Mouse (Mus musculus): ENCODE results near the gene Fam19a3.
"Not testable (repeated sequence)": the region's sequence is repeated elsewhere in the genome, so short reads cannot be mapped to it uniquely, and the experiment has no call there.

Gene Fam19a3

GRCm38 (mm10) chr3:104791671-104792070, 10.0 kb upstream of the Fam19a3 start:
- no peak for DNase-seq

- DNase-seq, result no peak
Measured at GRCm38 (mm10) chr3:104791017-104791416, 9.4 kb upstream of the Fam19a3 start.

GRCm38 (mm10) chr3:104790401-104790937, 8.8 kb upstream of the Fam19a3 start:
- DNase-seq, result peak; percentile 67 to 68

GRCm38 (mm10) chr3:104789822-104790221, 8.2 kb upstream of the Fam19a3 start:
- DNase-seq, result peak; percentile 70 to 77

- no peak for DNase-seq
Measured at GRCm38 (mm10) chr3:104789312-104789605, 7.6 kb upstream of the Fam19a3 start.

- DNase-seq, result peak; percentile 87 to 92
Measured at GRCm38 (mm10) chr3:104788561-104789311, 7.1 kb upstream of the Fam19a3 start.

- no peak for DNase-seq
Measured at GRCm38 (mm10) chr3:104788075-104788474, 6.4 kb upstream of the Fam19a3 start, which contains the start of gene Rhoc. Gene Rhoc, plus strand, starts transcription at chr3:104788375.

GRCm38 (mm10) chr3:104785284-104785683, 3.6 kb upstream of the Fam19a3 start:
- DNase-seq, result no peak

- peak; percentile 14 to 23 for DNase-seq
Measured at GRCm38 (mm10) chr3:104783971-104784500, 2.4 kb upstream of the Fam19a3 start.

GRCm38 (mm10) chr3:104782061-104782681, 531 bp upstream of the Fam19a3 start:
- peak; percentile 82 to 88 for DNase-seq

GRCm38 (mm10) chr3:104780561-104781420, 849 bp downstream of the Fam19a3 start, which contains the start of gene Ppm1j:
Gene Ppm1j, plus strand, starts transcription at chr3:104781056.
- peak; percentile 85 to 92 for DNase-seq

GRCm38 (mm10) chr3:104779949-104780348, 1.7 kb downstream of the Fam19a3 start:
- DNase-seq, result peak; percentile 28 to 76

GRCm38 (mm10) chr3:104777342-104777741, 4.3 kb downstream of the Fam19a3 start:
- peak in 1 of 2 experiments; percentile 53 for DNase-seq

GRCm38 (mm10) chr3:104773301-104773700, 8.3 kb downstream of the Fam19a3 start:
- no peak for DNase-seq

- no peak for DNase-seq
Measured at GRCm38 (mm10) chr3:104771460-104771859, 10.2 kb downstream of the Fam19a3 start.

GRCm38 (mm10) chr3:104770918-104771317, 10.7 kb downstream of the Fam19a3 start:
- DNase-seq, result no peak

GRCm38 (mm10) chr3:104770035-104770434, 11.6 kb downstream of the Fam19a3 start:
- peak; percentile 36 to 80 for DNase-seq

- DNase-seq, result no peak
Measured at GRCm38 (mm10) chr3:104769135-104769534, 12.5 kb downstream of the Fam19a3 start.

- no peak for DNase-seq
Measured at GRCm38 (mm10) chr3:104767716-104768115, 13.9 kb downstream of the Fam19a3 start.

GRCm38 (mm10) chr3:104767141-104767540, 14.5 kb downstream of the Fam19a3 start:
- no peak for DNase-seq

GRCm38 (mm10) chr3:104765021-104765420, 16.6 kb downstream of the Fam19a3 start:
- DNase-seq, result peak; percentile 18 to 60

- not testable (repeated sequence) for DNase-seq
Measured at GRCm38 (mm10) chr3:104762103-104762863, 19.4 kb downstream of the Fam19a3 start.

Measured in kidney, postnatal 36 days (tissue).